Mouse (Mus musculus): Measurements from ENCODE around the gene Adarb2.

GRCm38 (mm10) chr13:8388541-8388940, 185.9 kb downstream of the Adarb2 start:
- no peak for TF ChIP-seq CTCF (IDR thresholded peaks at IDR 0.05; ENCODE audit: borderline replicate concordance, insufficient read depth, low read depth, low read length)
- TF ChIP-seq POLR2A (IDR thresholded peaks at IDR 0.05; ENCODE audit: borderline replicate concordance, insufficient read depth, low read length), result no peak
